In the genomic region with DNA sequence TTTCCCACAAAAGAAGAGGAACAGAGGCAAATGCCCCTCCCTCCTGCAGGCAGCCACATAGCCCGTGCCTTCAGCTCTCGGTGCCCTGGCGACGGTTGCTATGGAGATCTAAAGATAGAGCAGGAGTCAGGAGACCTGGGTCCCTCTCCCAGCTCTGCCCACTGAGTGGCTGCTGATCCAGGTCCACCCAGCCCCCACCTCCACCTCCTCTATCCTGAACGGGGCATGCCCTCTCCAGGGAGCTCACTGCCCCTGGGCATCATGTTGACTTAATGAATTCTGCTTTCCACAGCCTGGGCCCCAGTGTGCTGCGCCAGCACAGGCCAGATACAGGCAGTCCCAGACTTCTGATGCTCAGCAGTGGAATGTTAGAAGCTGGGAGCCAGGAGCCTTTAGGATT, we compare ENCODE assay signal across 10 mouse cellular contexts. TPM values are rescaled to one million over a fixed set of nuclear protein-coding genes. Genes with fewer than 3 reads are reported as not detected.
DNase-seq lines count a peak whose midpoint lies in the region; ATAC-seq lines count a peak whose summit lies in the region.
"Had no signal": no experiment of that assay in that cellular context is flagged by ENCODE, and none has a peak within 500 bp of the region (broad histone marks: within the 10 kb centered on the region; RNA-seq: fewer than 3 reads in every experiment).

No protein-coding gene starts in this region.

- no peak overlapping the region for H3K9ac ChIP-seq in forebrain, embryonic 13.5 days
- no peak overlapping the region for H3K9ac ChIP-seq in neural tube, embryonic 14.5 days (replicated peaks; ENCODE audit: low read depth, low read length)

- H3K36me3 ChIP-seq in forebrain, embryonic 13.5 days (ENCODE audit: poor library complexity, severe bottlenecking) = no peaks in the 10 kb centered on the region
- no peaks in the 10 kb centered on the region for H3K36me3 ChIP-seq in neural tube, embryonic 14.5 days (ENCODE audit: control insufficient read depth, insufficient read depth, low read length)

- H3K27me3 ChIP-seq in forebrain, embryonic 13.5 days = no peaks in the 10 kb centered on the region
- H3K27me3 ChIP-seq in neural tube, embryonic 14.5 days (ENCODE audit: control insufficient read depth, insufficient read depth, low read length) = no peaks in the 10 kb centered on the region

- DNase-seq in heart, adult 11 months = peak; percentile 93
- DNase-seq in heart, postnatal 36 days = no peak
- peak; percentile 93 for DNase-seq in kidney, adult 11 months
- peak; percentile 81 for DNase-seq in left cerebral cortex, adult 9 months (ENCODE audit: low spot score in 2 of 2)
- no peak for DNase-seq in T-cell, adult 2 months (ENCODE audit: low spot score)
- no peak for DNase-seq in urinary bladder, postnatal 25 days (ENCODE audit: low spot score)

- intact Hi-C loops in heart, postnatal 36 days (cut with DNase I) = no loop called here

- ATAC-seq in forebrain, embryonic 13.5 days = peak; percentile 87
- peak; percentile 94 for ATAC-seq in neural tube, embryonic 14.5 days (ENCODE audit: low read depth)

- 4% methylated on average over 6 of the region's 6 CpGs for WGBS in forebrain, embryonic 13.5 days
- 5% methylated on average over 6 of the region's 6 CpGs for WGBS in neural tube, embryonic 14.5 days

- H3K9me3 ChIP-seq in forebrain, embryonic 13.5 days (replicated peaks) = no peaks in the 10 kb centered on the region
- H3K9me3 ChIP-seq in neural tube, embryonic 14.5 days (ENCODE audit: control insufficient read depth, low read length) = no peaks in the 10 kb centered on the region

- H3K4me3 ChIP-seq in forebrain, embryonic 13.5 days = no peak overlapping the region
- no peak overlapping the region for H3K4me3 ChIP-seq in neural tube, embryonic 14.5 days (ENCODE audit: low read depth, low read length)

- peaks cover 22% of the 10 kb centered on the region for H3K4me1 ChIP-seq in forebrain, embryonic 13.5 days
- H3K4me1 ChIP-seq in neural tube, embryonic 14.5 days (ENCODE audit: control insufficient read depth, insufficient read depth, low read length) = peaks cover 8% of the 10 kb centered on the region; the same call in 1 of the 2 replicates

- 0 out of 2 replicates have a peak overlapping the region, but pooled peaks have one; percentile 9 for H3K4me2 ChIP-seq in forebrain, embryonic 13.5 days
- no peak overlapping the region for H3K4me2 ChIP-seq in neural tube, embryonic 14.5 days (ENCODE audit: low read depth, low read length)

- peak overlapping the region; percentile 72 for H3K27ac ChIP-seq in forebrain, embryonic 13.5 days
- H3K27ac ChIP-seq in neural tube, embryonic 14.5 days (ENCODE audit: low read depth, low read length) = peak overlapping the region; percentile 66

RNA-seq across cellular contexts. Expression of a gene that starts 11.8 kb away (rescaled TPM):
- total RNA-seq in heart, postnatal 36 days (2021) = not detected
- not detected in 2 replicates for polyA plus RNA-seq in forebrain, embryonic 13.5 days (2015; fragmentation: Nextera tagmentation; extraction: Ambion mirVana)
- polyA plus RNA-seq in neural tube, embryonic 14.5 days (2014; fragmentation: Nextera tagmentation; extraction: Ambion mirVana) = not detected in 2 replicates
- total RNA-seq: common myeloid progenitor, adult 5-6 weeks; neutrophil, adult 5-6 weeks had no signal

RNA-seq across cellular contexts. Expression of a gene that starts 18.1 kb away (rescaled TPM):
- total RNA-seq in heart, postnatal 36 days (2021) = 10 to 100 TPM; 19.3 to 21.4 TPM
- polyA plus RNA-seq in forebrain, embryonic 13.5 days (2015; fragmentation: Nextera tagmentation; extraction: Ambion mirVana) = 4.8 and 5.6 TPM in 2 replicates
- polyA plus RNA-seq in neural tube, embryonic 14.5 days (2014; fragmentation: Nextera tagmentation; extraction: Ambion mirVana) = 2.7 and 4.8 TPM in 2 replicates

RNA-seq across cellular contexts. Expression of a gene that starts 18.2 kb away (rescaled TPM):
- 100 to 1,000 TPM; 102 to 110 TPM for total RNA-seq in heart, postnatal 36 days (2021)
- 81.4 and 81.9 TPM in 2 replicates for polyA plus RNA-seq in forebrain, embryonic 13.5 days (2015; fragmentation: Nextera tagmentation; extraction: Ambion mirVana)
- polyA plus RNA-seq in neural tube, embryonic 14.5 days (2014; fragmentation: Nextera tagmentation; extraction: Ambion mirVana) = 90.9 and 94.3 TPM in 2 replicates

Comparison
In these comparisons a context has a peak if more than half of its experiments do, and no peak if none do; other contexts are left out.
1. DNase-seq: peak in heart, adult 11 months (single experiment), kidney, adult 11 months (single experiment) and left cerebral cortex, adult 9 months (2 of 2); none in heart, postnatal 36 days (0 of 2), T-cell, adult 2 months (single experiment) and urinary bladder, postnatal 25 days (single experiment).